ENCODE assay signal across 9 mouse cellular contexts in genomic region chr2:150687871-150688540, GRCm38 (mm10). TPM values are rescaled to one million over a fixed set of nuclear protein-coding genes. Genes with fewer than 3 reads are reported as not detected.
A peak's percentile ranks its signal among the peaks of the same experiment; 100 is the strongest.
DNase-seq lines count a peak whose midpoint lies in the region; ATAC-seq and TF ChIP-seq lines count a peak whose summit lies in the region.
"Had no signal": no experiment of that assay in that cellular context is flagged by ENCODE, and none has a peak within 500 bp of the region (broad histone marks: within the 10 kb centered on the region; RNA-seq: fewer than 3 reads in every experiment).

No protein-coding gene starts in this region.

- H3K4me2 ChIP-seq in kidney, postnatal 0 days (ENCODE audit: low read length) = peak overlapping the region; percentile 61
- H3K4me2 ChIP-seq in forebrain, embryonic 13.5 days = peak overlapping the region; percentile 76
- peak overlapping the region; percentile 77 for H3K4me2 ChIP-seq in limb, embryonic 13.5 days (replicated peaks)

- H3K4me3 ChIP-seq in kidney, postnatal 0 days (replicated peaks; ENCODE audit: low read depth, low read length) = peak overlapping the region; percentile 28
- H3K4me3 ChIP-seq in forebrain, embryonic 13.5 days = peak overlapping the region; percentile 42
- H3K4me3 ChIP-seq in limb, embryonic 13.5 days = peak overlapping the region; percentile 44

- no peaks in the 10 kb centered on the region for H3K36me3 ChIP-seq in kidney, postnatal 0 days (ENCODE audit: insufficient read depth, low read length)
- no peaks in the 10 kb centered on the region for H3K36me3 ChIP-seq in forebrain, embryonic 13.5 days (ENCODE audit: poor library complexity, severe bottlenecking)
- no peaks in the 10 kb centered on the region for H3K36me3 ChIP-seq in limb, embryonic 13.5 days

- no peak for DNase-seq in kidney, postnatal 0 days (ENCODE audit: low spot score)
- DNase-seq in kidney, postnatal 10 days = no peak
- peak; percentile 26 for DNase-seq in retina, embryonic 14.5 days (ENCODE audit: low spot score)
- DNase-seq in left cerebral cortex, adult 8-10 months (ENCODE audit: low spot score in 2 of 2) = no peak
- DNase-seq in urinary bladder, postnatal 10 days (ENCODE audit: low spot score) = no peak
- DNase-seq in ovary, postnatal 36 days (ENCODE audit: low spot score) = no peak

- no peaks in the 10 kb centered on the region for H3K4me1 ChIP-seq in kidney, postnatal 0 days (replicated peaks; ENCODE audit: insufficient read depth, low read length)
- peaks cover 18% of the 10 kb centered on the region for H3K4me1 ChIP-seq in forebrain, embryonic 13.5 days
- peaks cover 14% of the 10 kb centered on the region; the same call in 1 of the 2 replicates for H3K4me1 ChIP-seq in limb, embryonic 13.5 days

- H3K27ac ChIP-seq in kidney, postnatal 0 days = no peak overlapping the region
- no peak overlapping the region for H3K27ac ChIP-seq in forebrain, embryonic 13.5 days
- no peak overlapping the region for H3K27ac ChIP-seq in limb, embryonic 13.5 days

- no peaks in the 10 kb centered on the region for H3K9me3 ChIP-seq in kidney, postnatal 0 days (replicated peaks; ENCODE audit: low read length)
- no peaks in the 10 kb centered on the region for H3K9me3 ChIP-seq in forebrain, embryonic 13.5 days (replicated peaks)
- no peaks in the 10 kb centered on the region for H3K9me3 ChIP-seq in limb, embryonic 13.5 days

- 5% methylated on average over 23 of the region's 23 CpGs for WGBS in kidney, postnatal 0 days
- WGBS in forebrain, embryonic 13.5 days = 3% methylated on average over 23 of the region's 23 CpGs
- 5% methylated on average over 23 of the region's 23 CpGs for WGBS in limb, embryonic 13.5 days

- TF ChIP-seq CTCF in kidney, postnatal 0 days (IDR thresholded peaks at IDR 0.05; ENCODE audit: low read depth) = no peak

- H3K27me3 ChIP-seq in kidney, postnatal 0 days (ENCODE audit: insufficient read depth, low read length) = peaks cover 33% of the 10 kb centered on the region
- H3K27me3 ChIP-seq in forebrain, embryonic 13.5 days = peaks cover 67% of the 10 kb centered on the region
- peaks cover 87% of the 10 kb centered on the region for H3K27me3 ChIP-seq in limb, embryonic 13.5 days

- H3K9ac ChIP-seq in kidney, postnatal 0 days (ENCODE audit: low read depth, low read length) = no peak overlapping the region
- peak overlapping the region; percentile 62 for H3K9ac ChIP-seq in forebrain, embryonic 13.5 days
- peak overlapping the region; percentile 57 for H3K9ac ChIP-seq in limb, embryonic 13.5 days

- no peak for ATAC-seq in kidney, postnatal 0 days (replicated peaks; ENCODE audit: low FRiP score, low read depth)
- 0 out of 2 replicates have a peak, but pooled peaks have one; percentile 4 for ATAC-seq in forebrain, embryonic 13.5 days
- ATAC-seq in limb, embryonic 13.5 days (ENCODE audit: low FRiP score, low read depth) = no peak
- ATAC-seq: Patski had no signal

RNA-seq across cellular contexts. Expression of gene Vsx1, which starts 1.2 kb away (rescaled TPM):
- polyA plus RNA-seq in kidney, postnatal 0 days (2015; fragmentation: Nextera tagmentation; extraction: Ambion mirVana) = not detected in 2 replicates
- polyA plus RNA-seq in forebrain, embryonic 13.5 days (2015; fragmentation: Nextera tagmentation; extraction: Ambion mirVana) = 0.10 and 0.12 TPM in 2 replicates
- 0.04 TPM in 1 of 2 replicates, not detected in the other for polyA plus RNA-seq in limb, embryonic 13.5 days (2015; fragmentation: Nextera tagmentation; extraction: Ambion mirVana)
- not detected for total RNA-seq in left cerebral cortex, adult 8-10 months (2022)
- polyA plus RNA-seq: Patski had no signal

RNA-seq across cellular contexts. Expression of gene Acss1, which starts 19.7 kb away (rescaled TPM):
- polyA plus RNA-seq in kidney, postnatal 0 days (2015; fragmentation: Nextera tagmentation; extraction: Ambion mirVana) = 22.2 and 25.6 TPM in 2 replicates
- 32.9 and 34.1 TPM in 2 replicates for polyA plus RNA-seq in forebrain, embryonic 13.5 days (2015; fragmentation: Nextera tagmentation; extraction: Ambion mirVana)
- polyA plus RNA-seq in limb, embryonic 13.5 days (2015; fragmentation: Nextera tagmentation; extraction: Ambion mirVana) = 4.1 and 4.5 TPM in 2 replicates
- total RNA-seq in left cerebral cortex, adult 8-10 months (2022) = 10 to 100 TPM; 18.3 to 24.5 (median 21.6) TPM
